Mouse (Mus musculus): ENCODE data around the gene Aldh3b2.

GRCm38 (mm10) chr19:3946715-3947114, 25.4 kb upstream of the Aldh3b2 start:
- TF ChIP-seq CTCF (IDR thresholded peaks at IDR 0.05; ENCODE audit: borderline replicate concordance, insufficient read depth, low read depth, low read length), result peak; percentile 97
- no peak for TF ChIP-seq POLR2A (IDR thresholded peaks at IDR 0.05; ENCODE audit: borderline replicate concordance, insufficient read depth, low read length)

All from cerebellum, adult 2 months (tissue).